Mouse (Mus musculus) kidney, embryonic 16.5 days (tissue): ENCODE results near the gene Hsp90b1. TPM values are rescaled to one million over a fixed set of nuclear protein-coding genes. Genes with fewer than 3 reads are reported as not detected.
"Not testable (repeated sequence)": the region's sequence is repeated elsewhere in the genome, so short reads cannot be mapped to it uniquely, and the experiment has no call there.

Experiments used
- ATAC-seq: fragments of 200-750 bp; cut with Nextera tagmentation; 2 replicates; pipeline ENCODE4 v1.8.0; 2017; ENCODE audit warnings: moderate TSS enrichment; ENCODE audit not compliant: low FRiP score, low TSS enrichment
- H3K27ac ChIP-seq: fragments of 300-500 bp; sonication (generic); 2 replicates; pipeline ENCODE4 v1.5.1; 2014; ENCODE audit warnings: low read length
- H3K27me3 ChIP-seq: fragments of 300-500 bp; sonication (generic); 2 replicates; pipeline ENCODE4 v1.6.1; 2014; ENCODE audit warnings: low read length, control low read depth, mixed read lengths; ENCODE audit not compliant: insufficient read depth
- H3K36me3 ChIP-seq: fragments of 300-500 bp; sonication (generic); 2 replicates; pipeline ENCODE4 v1.6.1; 2014; ENCODE audit warnings: low read length, control low read depth, mixed read lengths; ENCODE audit not compliant: insufficient read depth
- H3K4me1 ChIP-seq: fragments of 300-500 bp; sonication (generic); 2 replicates; pipeline ENCODE4 v1.6.1; 2014; ENCODE audit warnings: low read length, control low read depth, mixed read lengths; ENCODE audit not compliant: insufficient read depth
- H3K4me2 ChIP-seq: fragments of 300-500 bp; sonication (generic); replicated peaks from 2 replicates; pipeline ENCODE4 v1.6.1; 2014; ENCODE audit warnings: low read depth, low read length
- H3K4me3 ChIP-seq: fragments of 300-500 bp; sonication (generic); 2 replicates; pipeline ENCODE4 v1.5.1; 2014; ENCODE audit warnings: mild to moderate bottlenecking, low read length
- H3K9ac ChIP-seq: fragments of 300-500 bp; sonication (generic); replicated peaks from 2 replicates; pipeline ENCODE4 v1.6.1; 2014; ENCODE audit warnings: low read length
- H3K9me3 ChIP-seq: fragments of 300-500 bp; sonication (generic); 2 replicates; pipeline ENCODE4 v1.6.1; 2016; ENCODE audit warnings: low read length, control low read depth
- WGBS: fragments of 180-500 bp; shearing (Covaris S2); extraction: QIAGEN DNeasy Blood & Tissue Kit; methylation state at CpG from one replicate; pipeline ENCODE4 v1.1.7; 2014; 5-methylcytosine and 5-hydroxymethylcytosine counted together
- microRNA-seq: library from miRNA; unstranded; fragments of <30 nt; microRNA quantifications from one replicate; pipeline ENCODE4, GENCODE M21; 2016
- polyA plus RNA-seq: library from polyadenylated mRNA; unstranded; fragments of >200 nt; fragmentation: Nextera tagmentation; extraction: Ambion mirVana; gene quantifications from 2 replicates; pipeline ENCODE4 v1.2.1, GENCODE M21; 2015

Gene Hsp90b1
- polyA plus RNA-seq, 1 experiment from 2014 or later: 786 TPM

DNA sequence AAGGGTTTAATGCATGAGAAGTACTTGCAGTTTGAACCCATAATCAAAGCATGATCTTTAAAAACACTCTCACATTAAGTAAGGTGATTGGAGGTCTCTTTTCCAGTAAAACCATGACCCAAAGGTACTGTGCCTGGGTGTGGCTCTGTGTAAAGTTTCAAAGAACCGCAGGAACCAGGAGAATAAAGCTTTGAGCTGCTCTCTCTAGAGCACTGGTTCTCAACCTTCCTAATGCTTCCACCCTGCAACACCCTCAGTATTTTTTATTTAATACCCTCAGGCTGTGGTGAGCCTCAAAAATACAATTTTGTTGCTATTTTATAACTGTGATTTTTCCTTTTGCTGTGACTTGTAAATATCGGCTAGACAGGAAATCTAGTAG, 20.5 kb downstream of the Hsp90b1 start:
- 30% methylated on average over 2 of the region's 2 CpGs for WGBS
- H3K27me3 ChIP-seq, H3K36me3 ChIP-seq, H3K9me3 ChIP-seq, H3K4me1 ChIP-seq, H3K9ac ChIP-seq: not testable (repeated sequence)
- Histone ChIP-seq H3K27ac (peak overlapping the region; percentile 80; the same call in 1 of the 2 replicates), H3K4me2 (peak overlapping the region; percentile 70), H3K4me3 (peak overlapping the region; percentile 67)
- ATAC-seq: peak; percentile 26; the same call in 1 of the 2 replicates

- not testable (repeated sequence) for ATAC-seq, H3K4me1 ChIP-seq, H3K9me3 ChIP-seq, H3K27ac ChIP-seq, H3K4me2 ChIP-seq, H3K27me3 ChIP-seq, H3K36me3 ChIP-seq, H3K4me3 ChIP-seq, H3K9ac ChIP-seq
- 87% methylated on average over 4 of the region's 4 CpGs for WGBS
Measured at GRCm38 (mm10) chr10:86670550-86670949, 34.8 kb downstream of the Hsp90b1 start.

Small RNA genes within 50 kb of the gene (microRNA-seq; reads per million reads assigned to microRNA genes)
- 2.1 reads per million, percentile 7 among the genes with 10 or more reads in this experiment for gene Gm25745

Other genes starting within 250 kb of the Hsp90b1 start
- 7.4 and 9.4 TPM in 2 replicates for gene Syn3, start 206.6 kb downstream of the Hsp90b1 start, polyA plus RNA-seq
- 1.5 and 2.1 TPM in 2 replicates for gene Ttc41, start 302 bp upstream of the Hsp90b1 start, polyA plus RNA-seq
- gene Gm49358, start 58.5 kb upstream of the Hsp90b1 start, polyA plus RNA-seq: not detected in 2 replicates
- gene Nt5dc3, start 73.5 kb upstream of the Hsp90b1 start, polyA plus RNA-seq: 1.4 and 1.7 TPM in 2 replicates